Mouse (Mus musculus): ENCODE measurements around the gene Ppargc1a.

Gene Ppargc1a

GRCm38 (mm10) chr5:51497910-51498517, 69.5 kb downstream of the Ppargc1a start:
- no peak for DNase-seq (ENCODE audit: low read depth)

- DNase-seq (ENCODE audit: low read depth): no peak
Measured at GRCm38 (mm10) chr5:51495446-51495845, 72.1 kb downstream of the Ppargc1a start.

GRCm38 (mm10) chr5:51494358-51494876, 73.1 kb downstream of the Ppargc1a start:
- DNase-seq (ENCODE audit: low read depth): no peak

GRCm38 (mm10) chr5:51483768-51484167, 83.8 kb downstream of the Ppargc1a start:
- DNase-seq (ENCODE audit: low read depth): no peak

DNA sequence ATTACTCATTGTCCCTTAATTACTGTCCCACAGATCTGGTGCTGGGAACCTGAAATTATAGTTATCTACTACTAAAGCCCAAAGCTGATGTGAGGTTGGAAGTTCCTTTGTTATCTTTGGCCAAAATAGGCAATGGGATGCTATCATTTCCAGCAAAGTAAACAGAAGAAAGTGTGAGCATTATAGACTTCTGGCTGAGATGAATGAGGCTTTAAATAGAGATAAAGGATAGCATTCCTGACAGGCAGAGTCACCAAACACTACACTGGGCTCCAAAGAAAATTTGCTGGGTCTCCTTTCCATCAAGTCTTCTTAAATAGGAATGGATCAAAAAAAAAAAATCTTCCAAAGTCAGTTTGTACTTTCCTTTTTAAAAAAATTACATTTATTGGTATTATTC, 87.7 kb downstream of the Ppargc1a start:
- no peak for DNase-seq (ENCODE audit: low read depth)

DNA sequence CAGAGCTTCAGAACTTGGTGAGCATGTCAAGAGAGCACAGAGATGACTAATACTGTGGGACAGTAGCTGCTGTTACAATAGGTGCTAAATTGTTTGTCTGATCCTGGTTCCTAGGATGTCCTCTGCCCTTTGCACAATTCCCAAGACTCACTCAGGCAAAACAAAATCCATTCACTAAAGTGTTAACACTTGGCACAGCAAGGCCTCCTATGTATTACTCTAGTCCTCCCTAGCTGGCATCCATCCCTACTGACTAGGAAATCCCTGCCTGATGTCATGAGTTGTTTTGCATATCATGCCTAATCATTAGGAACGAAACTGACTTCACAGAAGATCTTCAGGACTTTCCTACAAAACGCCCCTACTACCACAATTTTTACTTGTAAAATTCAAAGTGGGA, 88.1 kb downstream of the Ppargc1a start:
- DNase-seq (ENCODE audit: low read depth): no peak

GRCm38 (mm10) chr5:51478319-51478994, 89.1 kb downstream of the Ppargc1a start:
- no peak for DNase-seq (ENCODE audit: low read depth)

GRCm38 (mm10) chr5:51477140-51477539, 90.4 kb downstream of the Ppargc1a start:
- DNase-seq (ENCODE audit: low read depth): no peak

GRCm38 (mm10) chr5:51475034-51475541, 92.4 kb downstream of the Ppargc1a start:
- DNase-seq (ENCODE audit: low read depth): no peak

DNA sequence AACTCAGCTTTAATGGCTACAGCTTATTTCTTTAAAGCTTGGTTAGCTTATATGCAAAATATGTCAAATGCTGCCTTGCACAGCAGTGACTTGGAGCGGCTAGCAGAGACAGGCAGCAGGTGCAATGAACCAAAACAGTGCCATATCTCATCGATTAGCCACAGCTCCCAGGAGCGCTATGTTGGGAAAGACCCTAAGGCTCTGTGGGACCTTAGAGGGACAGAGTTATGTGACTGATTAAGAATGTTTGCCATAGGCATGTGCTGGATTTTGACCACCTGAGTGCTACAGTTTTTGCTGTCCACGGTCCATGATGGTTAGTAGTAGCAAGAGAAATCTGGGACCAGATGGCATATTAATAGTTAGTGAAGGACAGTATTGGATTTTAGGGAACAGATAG, 95.9 kb downstream of the Ppargc1a start:
- DNase-seq (ENCODE audit: low read depth): no peak

- no peak for DNase-seq (ENCODE audit: low read depth)
Measured at GRCm38 (mm10) chr5:51466036-51466435, 101.5 kb downstream of the Ppargc1a start.

DNA sequence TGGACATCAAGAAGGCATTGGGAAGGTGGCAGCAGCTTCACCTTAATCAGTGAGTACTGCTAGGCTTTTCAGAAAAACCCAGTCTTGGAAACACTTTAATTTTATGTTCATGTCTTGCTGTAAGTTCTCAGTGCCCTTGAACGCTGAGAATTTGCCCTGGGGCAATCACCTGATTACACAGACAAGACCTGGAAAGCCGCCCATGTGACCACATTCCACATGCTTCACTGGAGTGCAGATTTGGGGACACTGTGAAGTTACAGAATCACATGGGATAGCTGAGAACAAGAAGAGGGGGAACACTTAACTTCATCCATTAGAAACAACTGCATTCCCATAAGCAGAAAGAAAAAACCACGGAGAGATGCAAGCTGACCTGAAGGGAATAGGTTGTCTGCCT, 115.5 kb downstream of the Ppargc1a start:
- DNase-seq (ENCODE audit: low read depth): no peak

DNA sequence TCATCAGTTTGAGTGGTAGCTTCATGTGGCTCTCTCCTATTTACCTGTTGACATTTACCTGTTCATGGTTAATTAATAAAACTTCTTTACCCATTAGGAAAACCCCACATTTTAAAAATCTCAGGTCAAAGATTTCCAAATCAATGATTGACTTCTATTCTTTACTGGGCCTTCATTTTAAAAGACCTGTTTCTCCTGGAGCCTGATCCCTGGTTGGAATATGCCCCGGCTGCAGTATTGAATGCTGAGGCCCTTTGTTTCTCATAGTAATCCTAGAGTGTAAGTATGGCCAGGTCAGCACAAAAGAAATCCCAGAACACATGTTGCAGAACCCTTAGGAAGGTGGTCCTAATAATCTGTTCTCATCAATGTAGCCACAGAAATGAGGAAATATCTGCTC, 119.9 kb downstream of the Ppargc1a start:
- no peak for DNase-seq (ENCODE audit: low read depth)

GRCm38 (mm10) chr5:51446299-51447090, 121.0 kb downstream of the Ppargc1a start:
- DNase-seq (ENCODE audit: low read depth): no peak

- DNase-seq (ENCODE audit: low read depth): peak; percentile 8
Measured at GRCm38 (mm10) chr5:51445726-51446125, 121.8 kb downstream of the Ppargc1a start.

DNA sequence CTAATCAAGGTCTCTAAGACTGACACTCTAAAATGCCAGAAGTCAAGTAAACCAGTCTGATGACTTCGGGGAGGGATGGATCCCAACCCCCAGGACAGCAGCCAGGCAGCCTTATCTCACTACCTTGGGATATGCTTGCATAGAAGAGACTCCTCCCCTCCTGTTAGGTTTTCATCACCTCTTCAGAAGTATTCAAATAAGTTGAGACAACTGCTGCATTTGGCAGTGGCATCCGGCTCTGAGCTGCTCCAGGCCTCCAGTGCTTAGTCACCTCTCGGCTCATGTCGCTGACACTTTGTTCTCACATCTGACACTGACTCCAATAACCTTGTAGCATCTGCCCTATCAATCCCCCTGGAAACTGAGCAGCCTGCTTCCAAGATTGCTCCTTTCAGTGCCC, 127.8 kb downstream of the Ppargc1a start:
- no peak for DNase-seq (ENCODE audit: low read depth)

DNA sequence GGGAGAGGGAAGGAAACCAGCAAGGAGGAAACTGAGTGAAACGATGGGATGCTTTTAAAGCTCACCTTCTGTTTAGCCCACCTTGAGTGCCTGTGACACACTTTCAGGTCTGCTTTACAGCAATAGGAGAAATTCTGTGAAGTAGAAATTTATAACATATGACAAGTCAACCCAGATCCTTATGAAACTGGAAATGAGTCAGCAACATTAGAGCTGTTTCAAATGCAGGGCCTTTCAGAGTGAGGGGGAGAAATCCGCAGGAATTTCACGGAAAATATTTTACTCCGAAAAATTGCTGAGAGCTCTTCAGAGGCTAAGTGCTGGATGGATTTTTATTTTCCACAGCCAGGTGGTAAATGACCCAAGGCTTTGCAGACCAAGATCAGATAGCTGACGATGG, 133.6 kb downstream of the Ppargc1a start:
- peak; percentile 20 for DNase-seq (ENCODE audit: low read depth)

GRCm38 (mm10) chr5:51432532-51432931, 135.0 kb downstream of the Ppargc1a start:
- no peak for DNase-seq (ENCODE audit: low read depth)

DNA sequence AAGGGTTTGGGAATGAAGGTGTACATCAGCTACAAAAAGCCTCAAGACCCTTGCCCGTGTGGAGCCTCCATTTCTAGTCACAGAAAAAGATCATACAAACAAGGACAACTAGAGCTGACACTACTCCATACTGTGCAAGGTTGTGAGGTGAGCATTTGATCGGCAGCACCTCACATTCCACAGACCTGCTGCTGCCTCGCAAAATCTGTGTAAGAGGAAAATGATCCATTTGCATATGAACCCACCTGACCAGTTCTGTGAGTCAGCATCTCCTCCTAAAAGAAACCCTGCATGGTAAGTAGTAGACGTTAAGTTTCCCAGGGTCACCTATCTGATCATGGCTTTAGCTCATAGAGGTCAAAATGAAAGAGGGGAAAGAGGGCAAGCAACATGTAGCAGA, 135.5 kb downstream of the Ppargc1a start:
- DNase-seq (ENCODE audit: low read depth): no peak

GRCm38 (mm10) chr5:51426406-51426805, 141.1 kb downstream of the Ppargc1a start:
- no peak for DNase-seq (ENCODE audit: low read depth)

- DNase-seq (ENCODE audit: low read depth): no peak
Measured at GRCm38 (mm10) chr5:51416377-51416776, 151.1 kb downstream of the Ppargc1a start.

DNA sequence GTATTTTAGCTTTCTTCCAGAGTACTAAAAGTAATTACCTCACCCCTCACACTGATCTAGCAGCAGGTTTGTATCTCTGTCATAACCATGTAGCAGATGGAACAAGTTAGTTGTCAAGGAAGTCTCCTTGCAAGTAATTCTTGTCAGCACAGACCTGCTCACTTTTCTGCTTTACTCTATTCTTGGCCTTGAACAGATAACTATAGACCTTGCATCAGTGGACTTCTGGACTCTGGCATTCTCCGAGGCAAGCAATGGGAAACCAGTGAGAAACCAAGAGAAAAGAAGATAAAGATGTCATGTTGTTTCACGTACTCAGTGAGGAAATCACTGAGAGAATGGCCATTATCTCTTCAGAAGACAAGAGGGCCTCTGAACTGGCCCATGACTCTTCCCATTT, 152.1 kb downstream of the Ppargc1a start:
- DNase-seq (ENCODE audit: low read depth): no peak

Measured in fibroblast of lung, adult 2 months (primary cell).